Mouse (Mus musculus) spleen, postnatal 36 days (tissue): ENCODE measurements around the gene Gm45234.
"Not testable (repeated sequence)": the region's sequence is repeated elsewhere in the genome, so short reads cannot be mapped to it uniquely, and the experiment has no call there.

Experiments used
- DNase-seq, 2 experiments: peaks; one replicate each; pipeline ENCODE4 v3.0.0; 2022; ENCODE audit warnings: low spot score in 2 of 2, mixed read lengths in 1 of 2

The Gm45234 gene

GRCm38 (mm10) chr6:124755831-124756595, at the start of gene Gm45234, which contains the start of gene Atn1:
Gm45234 (minus strand) TSS chr6:124756021.
Atn1 (minus strand) TSS chr6:124756524.
- DNase-seq = no peak

- no peak for DNase-seq
Measured at GRCm38 (mm10) chr6:124804341-124804740, 48.5 kb upstream of the Gm45234 start.

- not testable (repeated sequence) for DNase-seq
Measured at GRCm38 (mm10) chr6:124803691-124804090, 47.9 kb upstream of the Gm45234 start.

GRCm38 (mm10) chr6:124803061-124803460, 47.2 kb upstream of the Gm45234 start:
- DNase-seq = no peak

GRCm38 (mm10) chr6:124802400-124802799, 46.6 kb upstream of the Gm45234 start:
- not testable (repeated sequence) for DNase-seq

- no peak for DNase-seq
Measured at GRCm38 (mm10) chr6:124796200-124796599, 40.4 kb upstream of the Gm45234 start.

- DNase-seq = no peak
Measured at GRCm38 (mm10) chr6:124795781-124796180, 40.0 kb upstream of the Gm45234 start.

GRCm38 (mm10) chr6:124791911-124792310, 36.1 kb upstream of the Gm45234 start:
- no peak for DNase-seq

- no peak for DNase-seq
Measured at GRCm38 (mm10) chr6:124790121-124790520, 34.3 kb upstream of the Gm45234 start.

- no peak for DNase-seq
Measured at GRCm38 (mm10) chr6:124789519-124789918, 33.7 kb upstream of the Gm45234 start.

GRCm38 (mm10) chr6:124787722-124788121, 31.9 kb upstream of the Gm45234 start:
- DNase-seq = no peak

- no peak for DNase-seq
Measured at GRCm38 (mm10) chr6:124786756-124787420, 31.1 kb upstream of the Gm45234 start.

- DNase-seq = peak; percentile 57 to 60
Measured at GRCm38 (mm10) chr6:124782436-124782835, 26.6 kb upstream of the Gm45234 start.

- DNase-seq = no peak
Measured at GRCm38 (mm10) chr6:124780917-124781316, 25.1 kb upstream of the Gm45234 start.

GRCm38 (mm10) chr6:124779984-124780416, 24.2 kb upstream of the Gm45234 start:
- no peak for DNase-seq

- DNase-seq = peak; percentile 61 to 70
Measured at GRCm38 (mm10) chr6:124779222-124779983, 23.6 kb upstream of the Gm45234 start, which contains the start of gene Lrrc23. Lrrc23 (minus strand) TSS chr6:124779727.

- no peak for DNase-seq
Measured at GRCm38 (mm10) chr6:124770511-124770910, 14.7 kb upstream of the Gm45234 start.

- DNase-seq = no peak
Measured at GRCm38 (mm10) chr6:124770013-124770412, 14.2 kb upstream of the Gm45234 start.

- no peak for DNase-seq
Measured at GRCm38 (mm10) chr6:124769101-124769765, 13.4 kb upstream of the Gm45234 start, which contains the start of gene Eno2. Eno2 (minus strand) TSS chr6:124769673.

GRCm38 (mm10) chr6:124768704-124769044, 12.9 kb upstream of the Gm45234 start:
- DNase-seq = no peak

- DNase-seq = no peak
Measured at GRCm38 (mm10) chr6:124767920-124768703, 12.3 kb upstream of the Gm45234 start.
